Mouse (Mus musculus): ENCODE measurements around the gene Soga1. TPM values are rescaled to one million over a fixed set of nuclear protein-coding genes. Genes with fewer than 3 reads are reported as not detected.

The Soga1 gene
- total RNA-seq, 2 experiments from 2014 or later = 31.4 to 36.3 TPM

DNA sequence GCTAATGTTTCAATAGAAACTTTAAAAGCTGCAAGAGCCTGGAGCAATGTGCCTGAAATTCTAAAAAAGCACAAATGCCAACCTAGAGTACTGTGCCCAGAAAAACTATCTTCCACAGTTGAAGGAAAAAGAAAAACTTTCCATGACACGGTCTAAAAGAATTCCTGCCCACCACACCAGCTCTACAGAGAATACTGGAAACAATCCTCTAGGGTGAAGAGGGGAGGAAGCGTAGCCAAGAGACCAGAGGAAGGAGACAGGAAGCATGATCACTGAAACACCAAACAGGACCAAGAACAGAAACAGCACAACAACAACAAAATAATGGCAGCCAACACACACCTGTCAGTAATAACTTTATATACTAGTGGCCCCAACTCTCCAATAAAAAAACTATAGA lies 99.0 kb downstream of the Soga1 start:
- TF ChIP-seq CTCF (conservative IDR thresholded peaks at IDR 0.05) = no peak
- no peak overlapping the region for H3K4me3 ChIP-seq
- DNase-seq (ENCODE audit: low spot score in 2 of 2) = no peak
- H3K27ac ChIP-seq = no peak overlapping the region

DNA sequence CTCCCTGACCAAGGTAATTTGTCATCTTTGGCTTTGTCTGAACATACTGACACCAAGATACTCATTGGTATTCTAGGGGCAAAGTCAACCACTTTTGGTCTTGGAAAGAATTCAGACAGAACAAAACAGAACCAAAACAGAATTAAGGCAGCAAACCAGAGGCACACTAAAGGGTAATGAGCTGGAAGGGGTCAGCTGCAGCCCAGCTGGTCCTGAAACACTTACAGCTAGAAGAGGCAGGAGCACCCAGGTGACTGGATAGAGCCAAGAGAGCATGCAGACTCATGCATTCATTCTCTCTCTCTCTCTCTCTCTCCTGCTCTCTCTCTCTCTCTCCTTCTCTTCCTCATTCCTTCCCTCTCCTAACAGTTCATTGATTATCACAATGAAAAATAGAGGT lies 102.3 kb downstream of the Soga1 start:
- TF ChIP-seq CTCF (conservative IDR thresholded peaks at IDR 0.05) = no peak
- Histone ChIP-seq H3K27ac (no peak overlapping the region), H3K4me3 (no peak overlapping the region)
- no peak for DNase-seq (ENCODE audit: low spot score in 2 of 2)

DNA sequence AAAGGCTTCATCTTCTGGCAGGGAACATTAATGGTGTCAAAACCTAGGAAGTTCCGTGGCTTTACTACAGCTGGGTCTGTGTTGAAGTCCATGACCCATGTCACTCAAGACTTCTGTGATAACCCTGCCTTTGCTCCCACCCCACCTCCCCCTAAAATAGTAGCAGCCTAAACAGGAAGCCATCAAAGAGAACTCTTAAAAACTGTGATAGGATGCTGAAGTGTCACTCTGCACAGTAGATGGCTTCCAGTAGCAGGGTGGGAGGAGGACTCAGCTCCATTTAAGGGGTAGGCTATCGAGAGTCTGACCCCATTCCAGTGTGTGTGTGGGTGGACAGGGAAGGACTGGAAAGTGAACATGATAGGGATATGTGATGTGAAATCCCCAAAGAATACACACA lies 104.1 kb downstream of the Soga1 start:
- no peak for DNase-seq (ENCODE audit: low spot score in 2 of 2)
- no peak overlapping the region for H3K4me3 ChIP-seq
- peak overlapping the region; percentile 64; the same call in 1 of the 2 replicates for H3K27ac ChIP-seq
- no peak for TF ChIP-seq CTCF (conservative IDR thresholded peaks at IDR 0.05)

DNA sequence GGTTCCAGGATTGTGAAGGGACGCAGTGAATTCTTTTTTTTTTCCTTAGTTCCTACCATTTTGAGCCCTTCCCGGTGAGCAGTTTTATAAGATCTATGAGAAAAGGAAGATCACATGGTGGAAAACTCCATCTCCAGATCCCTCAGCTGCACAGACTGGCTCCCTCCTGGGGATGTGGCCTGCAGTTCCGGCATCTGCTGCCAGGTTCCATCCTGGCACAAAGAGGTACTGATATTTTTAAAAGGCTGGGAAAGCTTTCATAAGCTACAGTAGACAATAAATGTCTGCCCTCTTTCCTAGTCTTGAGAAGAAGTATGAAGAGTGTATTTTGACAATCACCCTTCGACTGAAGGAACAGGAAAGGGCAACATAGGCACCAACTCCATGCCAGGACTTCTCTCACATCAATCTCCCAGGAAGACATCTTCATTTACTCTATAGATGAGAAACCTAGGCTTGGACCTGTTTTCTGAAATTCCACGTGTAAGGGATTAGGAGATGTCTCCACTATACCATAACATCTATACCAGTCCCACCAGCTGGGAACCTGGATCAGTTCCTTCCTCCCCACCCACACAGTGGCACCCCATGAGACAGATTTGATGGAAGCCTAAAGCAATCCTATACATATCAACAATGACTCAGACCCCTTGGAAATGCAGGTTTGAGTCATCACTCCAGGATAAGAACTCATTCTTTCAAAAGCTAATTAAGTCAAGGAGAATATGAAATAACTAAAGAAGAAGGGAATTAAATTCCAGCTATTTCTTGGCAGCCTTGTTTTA lies 105.5 kb downstream of the Soga1 start:
- peak overlapping the region; percentile 64 for H3K27ac ChIP-seq
- H3K4me3 ChIP-seq = no peak overlapping the region
- DNase-seq (ENCODE audit: low spot score in 2 of 2) = no peak
- TF ChIP-seq CTCF (conservative IDR thresholded peaks at IDR 0.05) = peak; percentile 43

- no peak for DNase-seq (ENCODE audit: low spot score in 2 of 2)
- H3K27ac ChIP-seq = peak overlapping the region; percentile 48; the same call in 1 of the 2 replicates
- H3K4me3 ChIP-seq = no peak overlapping the region
- no peak for TF ChIP-seq CTCF (conservative IDR thresholded peaks at IDR 0.05)
Observed at GRCm38 (mm10) chr2:156970253-156970652, 108.8 kb downstream of the Soga1 start.

GRCm38 (mm10) chr2:156968501-156968900 lies 110.6 kb downstream of the Soga1 start:
- Histone ChIP-seq H3K27ac (no peak overlapping the region), H3K4me3 (no peak overlapping the region)
- DNase-seq (ENCODE audit: low spot score in 2 of 2) = no peak
- TF ChIP-seq CTCF (conservative IDR thresholded peaks at IDR 0.05) = no peak

GRCm38 (mm10) chr2:156967388-156967787 lies 111.7 kb downstream of the Soga1 start:
- H3K27ac ChIP-seq = peak overlapping the region; percentile 5; the same call in 1 of the 2 replicates
- no peak for TF ChIP-seq CTCF (conservative IDR thresholded peaks at IDR 0.05)
- no peak for DNase-seq (ENCODE audit: low spot score in 2 of 2)
- no peak overlapping the region for H3K4me3 ChIP-seq

Other genes with a start within 250 kb of the Soga1 start
- gene Tgif2, start 239.2 kb downstream of the Soga1 start, total RNA-seq (2021) = 1 to 10 TPM in 1 of 2 experiments, under 1 TPM in 1; 0.77 to 1.4 TPM
- 1 to 10 TPM; 3.4 to 4.7 TPM for gene 4930518I15Rik, start 221.3 kb downstream of the Soga1 start, total RNA-seq (2021)
- gene Rab5if, start 216.1 kb downstream of the Soga1 start, total RNA-seq (2021) = 10 to 100 TPM; 89.3 to 92.1 TPM
- gene Sla2, start 192.1 kb downstream of the Soga1 start, total RNA-seq (2021) = under 1 TPM; 0.31 to 0.34 TPM
- 100 to 1,000 TPM; 416 to 430 TPM for gene Ndrg3, start 87.2 kb downstream of the Soga1 start, total RNA-seq (2021)
- 1 to 10 TPM; 2.8 to 3.7 TPM for gene Dsn1, start 72.1 kb downstream of the Soga1 start, total RNA-seq (2021)
- gene Tldc2, start 7.8 kb upstream of the Soga1 start, total RNA-seq (2021) = not detected
- 10 to 100 TPM; 14.3 to 16.8 TPM for gene Samhd1, start 56.0 kb upstream of the Soga1 start, total RNA-seq (2021)
- 1 to 10 TPM; 1.5 to 1.7 TPM for gene Rbl1, start 125.3 kb upstream of the Soga1 start, total RNA-seq (2021)
- 100 to 1,000 TPM; 132 to 138 TPM for gene Rpn2, start 199.8 kb upstream of the Soga1 start, total RNA-seq (2021)
- gene Mroh8, start 200.3 kb upstream of the Soga1 start, total RNA-seq (2021) = 1 to 10 TPM in 1 of 2 experiments, under 1 TPM in 1; 0.61 to 1.2 TPM